Mouse (Mus musculus) heart, embryonic 11.5 days (tissue): ENCODE results near the gene Psma1. TPM values are rescaled to one million over a fixed set of nuclear protein-coding genes. Genes with fewer than 3 reads are reported as not detected.

Experiments
- ATAC-seq: fragments of 200-750 bp; cut with Nextera tagmentation; replicated peaks from 2 replicates; pipeline ENCODE4 v1.8.0; 2017; ENCODE audit warnings: moderate library complexity; ENCODE audit not compliant: insufficient number of reproducible peaks, low FRiP score, low TSS enrichment
- H3K27ac ChIP-seq: fragments of 300-500 bp; sonication (generic); 2 replicates; pipeline ENCODE4 v1.5.1; 2014; ENCODE audit warnings: mild to moderate bottlenecking, low read depth, low read length
- H3K27me3 ChIP-seq: fragments of 300-500 bp; sonication (generic); 2 replicates; pipeline ENCODE4 v1.6.1; 2014; ENCODE audit warnings: mild to moderate bottlenecking, low read length, mixed read lengths; ENCODE audit not compliant: control insufficient read depth, insufficient read depth
- H3K36me3 ChIP-seq: fragments of 300-500 bp; sonication (generic); 2 replicates; pipeline ENCODE4 v1.6.1; 2014; ENCODE audit warnings: mild to moderate bottlenecking, low read length, moderate library complexity, mixed read lengths; ENCODE audit not compliant: control insufficient read depth, insufficient read depth
- H3K4me1 ChIP-seq: fragments of 300-500 bp; sonication (generic); 2 replicates; pipeline ENCODE4 v1.6.1; 2014; ENCODE audit warnings: low read length; ENCODE audit not compliant: control insufficient read depth, insufficient read depth
- H3K4me2 ChIP-seq: fragments of 300-500 bp; sonication (generic); 2 replicates; pipeline ENCODE4 v1.6.1; 2014; ENCODE audit warnings: mild to moderate bottlenecking, moderate library complexity
- H3K4me3 ChIP-seq: fragments of 300-500 bp; sonication (generic); 2 replicates; pipeline ENCODE4 v1.5.1; 2014; ENCODE audit warnings: low read depth, low read length
- H3K9ac ChIP-seq: fragments of 300-500 bp; sonication (generic); 2 replicates; pipeline ENCODE4 v1.6.1; 2014; ENCODE audit warnings: mild to moderate bottlenecking, low read depth, low read length, moderate library complexity
- H3K9me3 ChIP-seq: fragments of 300-500 bp; sonication (generic); replicated peaks from 2 replicates; pipeline ENCODE4 v1.6.1; 2016; ENCODE audit warnings: low read length; ENCODE audit not compliant: control insufficient read depth
- WGBS: fragments of 180-500 bp; shearing (Covaris S2); extraction: QIAGEN DNeasy Blood & Tissue Kit; methylation state at CpG from one replicate; pipeline ENCODE4 v1.1.7; 2014; ENCODE audit not compliant: insufficient replicate concordance; 5-methylcytosine and 5-hydroxymethylcytosine counted together
- polyA plus RNA-seq: library from polyadenylated mRNA; unstranded; fragments of >200 nt; fragmentation: Nextera tagmentation; extraction: Ambion mirVana; gene quantifications from 2 replicates; pipeline ENCODE4 v1.2.1, GENCODE M21; 2014

Gene Psma1
- polyA plus RNA-seq, 1 experiment from 2014 or later = 369 TPM

GRCm38 (mm10) chr7:114233980-114234379 is 41.9 kb downstream of the Psma1 start:
- Histone ChIP-seq H3K27me3 (no peaks in the 10 kb centered on the region), H3K4me2 (no peak overlapping the region), H3K4me1 (no peaks in the 10 kb centered on the region), H3K9ac (no peak overlapping the region), H3K27ac (no peak overlapping the region), H3K4me3 (no peak overlapping the region), H3K36me3 (peaks cover 29% of the 10 kb centered on the region), H3K9me3 (no peaks in the 10 kb centered on the region)
- no peak for ATAC-seq
- 82% methylated on average over 7 of the region's 7 CpGs for WGBS

GRCm38 (mm10) chr7:114232982-114233381 is 42.9 kb downstream of the Psma1 start:
- no peak overlapping the region for H3K4me3 ChIP-seq
- no peaks in the 10 kb centered on the region for H3K27me3 ChIP-seq
- H3K4me2 ChIP-seq = no peak overlapping the region
- 91% methylated on average over 7 of the region's 7 CpGs for WGBS
- no peaks in the 10 kb centered on the region for H3K9me3 ChIP-seq
- no peak overlapping the region for H3K9ac ChIP-seq
- peaks cover 26% of the 10 kb centered on the region for H3K36me3 ChIP-seq
- H3K4me1 ChIP-seq = no peaks in the 10 kb centered on the region
- ATAC-seq = no peak
- no peak overlapping the region for H3K27ac ChIP-seq

GRCm38 (mm10) chr7:114231857-114232256 is 44.1 kb downstream of the Psma1 start:
- WGBS = 95% methylated on average over 3 of the region's 3 CpGs
- Histone ChIP-seq H3K9ac (no peak overlapping the region), H3K27ac (no peak overlapping the region), H3K36me3 (peaks cover 21% of the 10 kb centered on the region), H3K4me1 (no peaks in the 10 kb centered on the region), H3K4me2 (no peak overlapping the region), H3K9me3 (no peaks in the 10 kb centered on the region), H3K4me3 (no peak overlapping the region), H3K27me3 (no peaks in the 10 kb centered on the region)
- ATAC-seq = no peak

GRCm38 (mm10) chr7:114226521-114226920 is 49.4 kb downstream of the Psma1 start:
- Histone ChIP-seq H3K27ac (no peak overlapping the region), H3K36me3 (peaks cover 22% of the 10 kb centered on the region), H3K4me2 (no peak overlapping the region), H3K9me3 (no peaks in the 10 kb centered on the region), H3K27me3 (no peaks in the 10 kb centered on the region), H3K4me1 (no peaks in the 10 kb centered on the region), H3K9ac (no peak overlapping the region), H3K4me3 (no peak overlapping the region)
- ATAC-seq = no peak
- 94% methylated on average over 1 of the region's 1 CpGs for WGBS

- Histone ChIP-seq H3K27me3 (no peaks in the 10 kb centered on the region), H3K27ac (no peak overlapping the region), H3K9ac (no peak overlapping the region), H3K4me1 (no peaks in the 10 kb centered on the region), H3K9me3 (no peaks in the 10 kb centered on the region), H3K36me3 (peaks cover 14% of the 10 kb centered on the region), H3K4me3 (no peak overlapping the region), H3K4me2 (no peak overlapping the region)
- ATAC-seq = no peak
- WGBS = 85% methylated on average over 4 of the region's 4 CpGs
Observed at GRCm38 (mm10) chr7:114220433-114220832, 55.5 kb downstream of the Psma1 start.

GRCm38 (mm10) chr7:114216908-114217307 is 59.0 kb downstream of the Psma1 start:
- H3K4me1 ChIP-seq = no peaks in the 10 kb centered on the region
- no peaks in the 10 kb centered on the region for H3K9me3 ChIP-seq
- H3K4me2 ChIP-seq = no peak overlapping the region
- H3K9ac ChIP-seq = no peak overlapping the region
- no peaks in the 10 kb centered on the region for H3K27me3 ChIP-seq
- H3K27ac ChIP-seq = no peak overlapping the region
- WGBS = 88% methylated on average over 2 of the region's 2 CpGs
- peaks cover 19% of the 10 kb centered on the region for H3K36me3 ChIP-seq
- H3K4me3 ChIP-seq = no peak overlapping the region
- ATAC-seq = no peak

Other genes with a start within 250 kb of the Psma1 start
- gene Rras2, start 158.3 kb downstream of the Psma1 start, polyA plus RNA-seq = 53.9 and 56.8 TPM in 2 replicates
- 93.2 and 110 TPM in 2 replicates for gene Copb1, start 21.4 kb downstream of the Psma1 start, polyA plus RNA-seq
- 5.6 and 6.7 TPM in 2 replicates for gene Pde3b, start 139.2 kb upstream of the Psma1 start, polyA plus RNA-seq